Mouse (Mus musculus) lung, postnatal 10 days (tissue): ENCODE results near the gene Alyref2.
"Not testable (repeated sequence)": the region's sequence is repeated elsewhere in the genome, so short reads cannot be mapped to it uniquely, and the experiment has no call there.

ENCODE experiments used
- DNase-seq: peaks from one replicate; pipeline ENCODE4 v3.0.0; 2021

Alyref2 gene

DNA sequence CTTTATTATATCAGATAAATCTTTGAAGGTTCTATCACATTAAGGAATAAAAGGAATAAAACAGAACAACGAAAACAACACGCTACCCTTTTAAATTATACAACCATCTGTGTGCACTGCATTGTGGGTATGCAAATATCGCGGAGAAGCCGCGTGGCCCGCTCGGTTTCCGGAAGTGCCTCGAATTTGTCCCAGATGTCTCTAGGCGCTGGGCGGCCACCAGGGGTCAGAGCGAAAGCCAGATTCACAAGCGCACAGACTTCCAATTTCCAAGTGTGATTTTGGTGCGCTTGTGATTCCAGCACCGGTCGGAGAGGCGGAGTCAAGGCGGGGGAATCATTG lies at the start of gene Alyref2:
Gene Alyref2 (plus strand): TSS at position 229 of the 342 bp plus-strand sequence.
- peak; percentile 97 for DNase-seq

DNA sequence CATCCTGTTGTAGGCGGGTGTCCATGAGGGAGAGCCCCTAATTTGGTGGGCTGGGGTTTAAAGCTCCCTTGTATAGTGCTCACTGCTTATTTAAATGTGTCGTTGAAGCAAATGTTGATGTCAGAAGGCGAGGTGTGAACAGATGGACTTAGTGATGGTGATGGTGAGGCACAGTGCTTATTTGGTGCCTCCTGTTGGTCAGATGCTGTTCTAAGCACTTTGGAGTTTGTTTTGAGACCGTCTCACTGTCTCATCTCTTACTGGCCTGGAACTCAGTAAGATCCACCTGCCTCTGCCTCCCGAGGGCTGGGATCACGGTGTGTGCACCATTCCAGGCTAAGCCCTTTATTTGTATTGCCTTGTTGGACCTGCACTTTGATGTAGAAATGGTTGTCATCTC lies 48.4 kb upstream of the Alyref2 start:
- DNase-seq, result no peak

DNA sequence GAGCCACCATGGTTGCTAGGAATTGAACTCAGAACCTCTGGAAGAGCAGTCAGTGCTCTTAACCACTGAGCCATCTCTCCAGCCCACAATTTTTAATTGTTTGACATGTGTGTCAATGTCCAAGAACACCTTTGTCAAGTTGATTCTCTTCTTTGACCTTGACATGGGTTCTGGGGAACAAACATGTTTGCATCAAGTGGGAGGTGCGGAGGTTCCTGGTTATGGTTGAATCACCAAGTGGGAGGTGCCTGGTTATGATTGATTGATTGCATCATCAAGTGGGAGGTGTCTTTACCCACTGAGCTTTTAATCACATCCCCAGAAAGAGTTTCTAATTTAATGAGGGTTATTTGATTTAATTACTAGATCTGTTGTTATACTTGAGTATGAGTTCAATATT lies 45.7 kb upstream of the Alyref2 start:
- DNase-seq, result no peak

DNA sequence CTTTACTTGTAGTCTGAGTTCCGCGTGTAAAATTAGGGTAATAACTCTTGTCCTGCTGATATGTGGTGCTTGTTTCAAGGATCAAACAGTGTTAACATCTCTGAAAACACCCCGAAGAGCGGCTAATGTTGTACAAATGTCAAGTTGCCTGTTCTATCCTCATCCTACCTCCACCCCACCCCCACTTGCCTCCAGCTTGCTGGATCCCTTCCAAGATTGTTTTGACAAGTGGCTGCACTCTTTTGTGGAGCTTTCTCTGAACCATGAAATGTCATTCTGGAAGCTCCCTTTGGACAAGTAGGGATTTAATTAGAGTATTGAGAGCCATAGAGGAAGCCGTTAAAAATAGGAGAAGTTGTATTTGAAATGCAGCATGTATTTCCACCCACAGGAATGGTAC lies 43.5 kb upstream of the Alyref2 start:
- DNase-seq, result no peak

DNA sequence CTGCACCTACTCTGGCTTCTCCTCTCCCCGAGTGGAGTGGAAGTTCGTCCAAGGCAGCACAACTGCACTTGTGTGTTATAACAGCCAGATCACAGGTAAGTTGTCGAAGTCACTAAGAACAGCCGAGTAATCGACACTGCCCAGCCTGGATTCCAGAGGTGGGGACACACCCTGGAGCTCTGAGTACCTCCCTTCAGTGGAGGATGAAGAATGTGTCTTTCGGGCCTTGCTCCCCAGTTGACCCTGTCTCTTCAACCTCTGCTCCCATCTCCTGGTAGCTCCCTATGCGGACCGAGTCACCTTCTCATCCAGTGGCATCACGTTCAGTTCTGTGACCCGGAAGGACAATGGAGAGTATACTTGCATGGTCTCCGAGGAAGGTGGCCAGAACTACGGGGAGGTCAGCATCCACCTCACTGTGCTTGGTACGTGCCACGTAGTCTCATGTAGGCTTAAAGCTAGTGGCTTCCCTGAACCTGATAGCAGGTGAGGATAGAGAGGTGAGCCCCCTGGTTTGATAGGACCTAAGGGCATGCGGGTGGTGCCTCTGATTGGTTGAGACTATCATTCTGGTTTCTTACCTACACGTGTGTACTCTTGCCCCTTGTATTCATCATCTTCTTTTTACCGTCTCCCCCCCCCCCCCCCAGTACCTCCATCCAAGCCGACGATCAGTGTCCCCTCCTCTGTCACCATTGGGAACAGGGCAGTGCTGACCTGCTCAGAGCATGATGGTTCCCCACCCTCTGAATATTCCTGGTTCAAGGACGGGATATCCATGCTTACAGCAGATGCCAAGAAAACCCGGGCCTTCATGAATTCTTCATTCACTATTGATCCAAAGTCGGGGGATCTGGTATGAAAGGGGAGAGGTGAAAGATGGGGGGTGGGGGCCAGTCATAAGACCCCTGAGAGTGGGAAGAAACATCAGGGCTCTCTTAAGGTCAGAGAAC lies 42.5 kb upstream of the Alyref2 start:
- no peak for DNase-seq

DNA sequence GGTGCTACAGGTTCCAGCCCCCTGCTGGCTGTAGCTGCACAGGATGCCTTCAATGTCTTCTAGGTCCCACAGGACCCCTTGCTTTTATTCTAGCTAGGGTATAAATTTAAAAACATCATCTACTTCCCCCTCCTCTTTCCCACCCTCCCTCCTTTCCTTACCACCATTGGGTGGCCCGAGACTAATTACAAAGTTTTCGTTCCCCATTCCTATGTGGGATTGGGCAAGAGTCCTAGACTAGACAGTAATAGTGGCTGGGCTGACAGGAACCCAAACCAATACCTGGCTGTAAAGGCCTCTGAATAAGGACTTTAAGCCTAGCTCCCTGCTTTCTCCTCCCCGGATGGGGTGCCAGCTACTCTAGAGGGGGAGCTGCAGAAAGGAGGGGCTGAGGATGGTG lies 40.1 kb upstream of the Alyref2 start:
- DNase-seq, result no peak

DNA sequence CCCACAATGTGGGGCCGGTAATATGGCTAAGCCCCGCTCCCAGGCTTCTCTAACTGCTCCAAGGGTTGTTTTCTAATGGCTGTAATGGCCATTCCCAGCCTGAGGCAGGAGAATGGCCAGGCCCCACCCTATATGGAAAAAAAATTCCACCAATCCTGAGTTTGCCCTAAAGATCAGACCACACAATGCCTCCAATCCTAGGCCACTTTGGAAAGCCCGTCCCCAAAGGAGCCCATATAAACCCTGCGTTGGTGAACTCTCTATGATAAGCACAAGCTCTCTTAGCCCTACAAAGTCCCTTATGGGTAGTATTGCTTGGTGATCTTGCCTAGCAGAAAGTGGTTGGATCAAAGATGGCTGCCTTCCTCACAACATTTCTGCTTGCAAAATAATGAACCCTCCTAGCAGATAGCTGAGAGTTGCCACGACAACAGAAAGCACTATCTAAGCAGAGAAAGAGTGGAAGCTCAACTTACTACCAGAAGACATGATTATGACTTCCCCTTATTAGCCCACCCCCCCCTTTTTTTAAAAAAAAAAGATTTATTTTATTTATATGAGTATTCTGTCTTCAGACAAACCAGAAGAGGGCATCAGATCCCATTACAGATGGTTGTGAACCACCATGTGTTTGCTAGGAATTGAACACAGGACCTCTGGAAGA lies 37.4 kb upstream of the Alyref2 start:
- no peak for DNase-seq

DNA sequence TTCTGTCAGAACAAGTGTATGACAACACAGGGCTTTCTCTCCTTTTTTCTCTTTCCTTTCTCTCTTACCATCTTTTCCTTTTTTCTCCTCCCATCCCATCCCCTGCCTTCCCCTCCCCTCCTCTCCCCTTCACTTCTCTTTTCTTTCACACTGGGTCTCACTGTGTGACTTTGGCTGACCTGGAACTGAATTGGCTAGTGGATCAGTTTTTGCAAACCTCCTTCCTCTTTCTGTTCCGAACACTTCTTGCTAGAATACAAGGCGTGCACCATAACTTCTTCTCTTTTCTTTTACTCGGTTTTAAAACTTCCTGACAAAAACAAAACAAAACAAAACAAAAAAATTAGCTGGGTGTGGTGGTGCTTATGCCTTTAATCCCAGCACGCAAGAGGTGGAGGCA lies 36.7 kb upstream of the Alyref2 start:
- no peak for DNase-seq

DNA sequence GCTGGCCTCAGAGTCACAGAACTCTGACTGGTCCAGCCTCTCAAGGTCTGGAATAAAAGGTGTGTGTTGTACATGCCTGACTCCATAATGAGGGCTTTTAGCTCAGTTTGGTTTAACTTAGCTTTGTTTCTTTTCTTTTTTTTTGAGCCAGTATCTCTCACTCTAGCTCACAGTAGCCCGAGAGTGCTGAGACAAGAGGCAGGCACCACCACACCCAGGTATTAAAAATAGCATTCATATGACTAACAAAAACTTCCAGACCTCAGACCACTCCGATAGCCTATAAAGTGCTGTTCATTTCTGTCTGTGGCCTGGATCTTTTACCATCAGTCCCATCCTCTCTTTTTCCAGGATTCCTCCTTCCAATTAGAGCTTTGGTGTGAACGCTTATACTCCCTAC lies 33.6 kb upstream of the Alyref2 start:
- DNase-seq, result no peak

DNA sequence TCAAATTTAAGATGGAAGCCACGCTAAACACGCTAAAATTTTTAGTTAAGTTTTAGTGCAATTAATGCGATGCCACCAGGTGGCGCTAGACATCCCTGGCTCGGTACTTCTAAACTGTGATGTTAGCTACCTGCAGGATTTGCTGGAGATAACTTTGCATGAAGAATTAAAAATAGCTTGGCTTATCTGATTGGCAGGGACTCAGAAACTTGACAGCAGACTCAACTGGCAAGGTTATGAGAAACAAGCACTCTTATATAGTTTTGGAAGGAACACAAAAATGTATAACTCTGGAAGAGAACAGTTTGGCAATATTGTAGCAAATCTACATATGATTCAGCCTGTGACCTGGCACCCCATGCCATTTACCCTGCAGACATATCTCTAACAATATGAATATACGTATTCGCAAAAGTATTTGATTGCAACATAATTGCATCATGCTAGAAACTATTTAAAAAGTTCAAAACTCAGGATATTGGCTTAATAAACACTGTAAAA lies 32.9 kb upstream of the Alyref2 start:
- peak; percentile 73 for DNase-seq

DNA sequence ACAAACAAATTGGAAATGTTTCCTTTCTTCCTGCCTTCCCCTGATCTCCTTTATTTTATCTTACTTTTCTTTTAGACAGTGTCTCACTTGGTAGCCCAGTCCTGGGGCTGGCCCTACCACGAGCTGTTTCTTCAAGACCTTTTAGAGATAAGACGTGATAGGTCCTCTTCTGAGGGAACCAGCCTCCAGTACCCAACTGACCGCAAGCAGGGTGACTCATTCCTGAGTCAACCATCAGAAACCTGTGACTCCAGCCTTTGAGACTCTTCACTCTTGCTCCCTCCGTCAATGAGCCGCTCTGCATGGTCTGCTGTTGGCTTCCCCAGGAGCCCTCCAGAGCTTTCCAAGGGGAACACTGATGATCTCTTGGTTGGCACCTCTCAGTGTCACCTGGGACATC lies 32.4 kb upstream of the Alyref2 start:
- DNase-seq, result peak; percentile 29

DNA sequence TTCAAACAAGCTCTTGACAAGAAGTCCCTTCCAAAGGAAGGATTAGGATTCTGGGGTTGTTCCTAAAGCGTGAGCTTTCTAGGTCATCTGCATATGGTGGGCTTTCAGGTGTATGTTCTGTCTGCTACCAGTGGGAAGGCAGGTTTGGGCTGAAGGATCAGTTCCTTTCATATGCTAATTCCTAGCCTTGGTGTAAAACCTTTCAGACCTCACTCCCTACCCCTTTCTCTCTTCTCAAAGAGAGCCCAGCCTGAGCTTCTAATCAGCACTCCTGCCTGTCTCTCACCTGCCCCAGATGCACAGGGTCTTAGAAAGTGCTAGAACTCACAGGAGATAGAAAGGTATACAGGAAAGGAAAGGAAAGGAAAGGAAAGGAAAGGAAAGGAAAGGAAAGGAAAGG lies 31.8 kb upstream of the Alyref2 start:
- DNase-seq, result no peak

DNA sequence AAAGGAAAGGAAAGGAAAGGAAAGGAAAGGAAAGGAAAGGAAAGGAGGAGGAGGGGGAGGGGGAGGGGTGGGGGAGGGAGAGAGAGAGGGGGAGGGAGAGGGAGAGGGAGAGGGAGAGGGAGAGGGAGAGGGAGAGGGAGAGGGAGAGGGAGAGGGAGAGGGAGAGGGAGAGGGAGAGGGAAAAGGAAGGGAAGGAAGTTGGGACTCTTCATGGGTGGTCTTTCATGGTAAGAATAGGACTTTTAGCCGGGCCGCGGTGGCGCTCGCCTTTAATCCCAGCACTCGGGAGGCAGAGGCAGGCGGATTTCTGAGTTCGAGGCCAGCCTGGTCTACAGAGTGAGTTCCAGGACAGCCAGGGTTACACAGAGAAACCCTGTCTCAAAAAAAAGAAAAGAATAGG lies 31.3 kb upstream of the Alyref2 start:
- not testable (repeated sequence) for DNase-seq

DNA sequence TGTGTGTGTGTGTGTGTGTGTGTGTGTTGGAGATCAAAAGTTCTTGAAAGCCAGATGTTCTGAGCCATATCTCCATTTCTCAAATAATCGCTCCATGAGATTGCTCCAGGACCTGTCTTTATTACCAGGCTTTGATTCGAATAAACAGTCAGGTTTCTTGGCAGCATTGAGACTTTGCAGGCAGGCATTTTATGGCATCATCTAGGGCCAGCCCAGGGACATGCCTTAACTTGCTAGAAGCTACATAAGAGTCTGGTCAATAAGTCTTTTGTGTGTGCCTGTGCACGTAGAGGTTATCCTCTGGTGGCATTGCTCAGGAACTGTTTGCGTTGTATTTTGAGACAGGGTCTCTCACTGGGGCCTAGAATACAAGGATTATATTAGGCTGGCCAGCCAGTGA lies 29.8 kb upstream of the Alyref2 start:
- no peak for DNase-seq

DNA sequence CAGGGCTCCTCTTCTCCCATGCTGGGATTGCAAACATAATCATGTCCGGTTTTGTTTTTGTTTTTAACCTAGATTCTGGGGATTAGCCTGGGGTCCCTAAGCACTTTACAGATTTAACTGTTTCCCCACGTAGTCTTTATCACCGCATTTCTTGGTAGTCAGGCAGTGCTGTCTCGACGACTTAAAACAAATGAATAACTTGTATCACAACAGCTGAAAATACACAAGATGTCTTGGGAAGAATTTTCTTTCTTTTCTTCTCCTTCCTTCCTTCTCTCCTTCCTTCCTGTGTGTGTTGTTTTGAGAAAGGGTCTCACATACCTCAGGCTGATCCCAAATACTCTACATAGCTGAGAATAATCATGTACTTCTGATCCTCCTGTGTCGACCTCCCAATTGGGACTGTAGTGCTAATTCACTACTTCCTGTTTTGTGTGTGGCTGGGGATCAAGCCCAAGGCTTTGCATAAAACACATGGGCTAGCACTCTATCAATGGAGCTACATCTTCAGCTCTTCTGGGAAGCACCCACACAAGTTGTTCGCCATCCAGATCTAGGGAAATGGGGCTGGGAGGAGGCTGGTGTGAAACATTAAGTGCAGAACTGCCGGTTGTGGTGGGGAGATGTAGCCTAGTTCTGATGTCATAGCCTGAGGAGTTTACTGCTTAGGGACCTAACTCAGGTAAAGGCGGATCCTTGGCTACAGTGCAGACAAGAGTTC lies 29.2 kb upstream of the Alyref2 start:
- DNase-seq, result no peak

DNA sequence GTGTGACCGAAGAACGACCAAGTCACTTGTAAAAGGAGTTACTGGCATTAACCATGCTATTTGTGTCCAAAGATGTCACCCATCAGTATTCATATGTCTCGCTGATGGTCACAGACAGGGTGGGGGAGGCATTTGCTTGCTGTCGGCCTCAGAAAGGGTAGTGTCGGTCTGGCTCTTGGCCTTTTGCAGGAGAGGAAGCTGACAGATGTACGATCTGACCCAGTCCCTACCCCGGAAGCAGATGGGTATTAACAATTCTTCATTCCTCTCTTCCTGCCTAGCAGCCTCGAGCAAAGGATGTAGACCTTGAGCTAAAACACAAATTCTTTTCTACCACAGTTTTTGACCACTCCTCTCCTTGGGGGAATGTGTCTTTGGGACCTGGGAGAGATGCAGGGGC lies 26.2 kb upstream of the Alyref2 start:
- no peak for DNase-seq

DNA sequence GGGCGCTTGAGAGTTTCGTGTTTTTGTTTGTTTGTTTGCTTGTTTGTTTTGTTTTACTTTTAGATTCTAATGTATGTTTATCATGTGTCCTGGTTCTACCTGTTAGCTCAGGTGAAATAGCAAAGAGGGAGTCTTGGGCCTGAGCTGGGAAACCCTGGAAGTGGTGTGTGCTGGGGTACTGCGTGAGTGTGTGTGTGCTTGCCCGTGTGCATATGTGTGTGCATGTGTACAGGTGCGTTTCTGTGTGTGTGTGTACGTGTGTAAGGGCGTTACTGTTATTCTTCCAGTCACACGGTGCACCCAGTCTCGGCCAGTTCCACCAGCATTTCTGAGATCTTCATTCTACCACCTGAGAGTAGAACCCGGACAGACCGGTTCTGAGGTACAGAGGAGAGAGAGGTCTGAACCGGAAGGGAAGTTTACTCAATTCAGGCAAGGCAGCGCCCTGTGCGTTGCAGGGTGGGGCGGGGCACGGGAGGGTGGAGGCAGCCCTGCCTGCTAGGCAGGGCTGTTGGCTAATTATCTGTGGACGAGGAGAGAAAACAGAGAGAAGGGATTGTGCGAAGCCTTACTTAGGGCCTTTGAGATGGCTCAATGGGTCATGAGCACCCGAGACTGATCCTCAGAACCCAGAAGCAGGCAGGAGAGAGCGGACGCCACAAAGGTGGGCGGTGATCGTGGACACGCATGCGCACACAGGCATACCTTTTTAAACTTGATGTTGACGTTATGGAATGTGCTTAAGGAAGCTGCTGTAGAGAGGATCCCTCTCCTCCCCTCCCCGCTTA lies 25.3 kb upstream of the Alyref2 start:
- DNase-seq, result peak; percentile 53

DNA sequence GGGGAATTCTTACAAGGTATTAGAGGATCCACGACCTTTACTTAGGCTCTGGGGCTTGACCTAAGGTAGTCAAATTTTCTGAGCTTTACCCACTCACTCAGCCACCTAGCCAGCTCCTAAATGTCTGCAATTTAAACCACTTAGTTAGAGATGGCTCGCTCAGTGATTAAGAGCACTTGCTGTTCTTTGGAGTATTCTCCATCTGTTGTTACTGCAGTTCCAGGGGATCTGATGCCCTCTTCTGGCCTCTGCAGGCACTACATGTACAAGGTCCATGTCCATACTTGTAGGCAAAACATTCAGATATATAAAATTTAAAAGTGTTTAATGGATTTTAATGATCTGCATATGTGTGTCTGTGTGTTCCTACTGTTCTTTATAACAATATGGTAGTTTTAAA lies 24.3 kb upstream of the Alyref2 start:
- DNase-seq, result peak; percentile 84

DNA sequence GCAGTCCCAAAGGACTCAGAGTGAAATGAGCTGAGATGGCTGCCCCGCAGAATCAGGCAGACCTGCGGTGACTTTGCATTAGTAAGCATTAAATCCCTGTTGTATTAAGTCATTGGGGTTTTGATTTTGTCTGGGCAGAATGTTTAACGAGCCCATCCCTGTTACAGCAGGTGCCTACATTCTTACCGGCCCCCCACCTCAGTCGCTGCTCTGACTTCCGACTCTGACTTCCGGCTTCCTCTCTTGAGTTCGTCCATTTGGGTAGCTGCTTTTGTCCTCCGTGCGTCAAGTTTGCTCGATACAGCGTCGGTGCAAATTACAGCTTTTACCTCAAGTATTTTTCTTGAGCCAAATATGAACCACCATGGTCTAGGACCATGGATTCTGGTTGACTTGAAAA lies 9.0 kb upstream of the Alyref2 start:
- DNase-seq, result no peak

DNA sequence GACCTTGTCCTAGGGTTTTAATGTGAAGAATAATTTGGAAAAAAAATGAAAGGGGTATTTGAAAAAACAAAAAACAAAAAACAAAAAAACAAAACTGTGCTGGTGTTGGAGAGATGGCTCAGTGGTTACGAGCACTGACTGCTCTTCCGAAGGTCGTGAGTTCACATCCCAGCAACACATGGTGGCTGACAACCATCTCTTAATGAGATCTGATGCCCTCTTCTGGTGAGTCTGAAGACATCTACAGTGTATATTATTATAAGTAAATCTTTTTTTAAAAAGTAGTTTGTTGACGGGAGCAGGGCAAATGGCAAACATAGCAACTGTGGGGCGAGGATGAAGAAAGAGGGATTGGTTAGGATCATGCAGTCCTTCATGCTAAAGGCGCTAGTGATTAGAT lies 7.9 kb upstream of the Alyref2 start:
- no peak for DNase-seq

DNA sequence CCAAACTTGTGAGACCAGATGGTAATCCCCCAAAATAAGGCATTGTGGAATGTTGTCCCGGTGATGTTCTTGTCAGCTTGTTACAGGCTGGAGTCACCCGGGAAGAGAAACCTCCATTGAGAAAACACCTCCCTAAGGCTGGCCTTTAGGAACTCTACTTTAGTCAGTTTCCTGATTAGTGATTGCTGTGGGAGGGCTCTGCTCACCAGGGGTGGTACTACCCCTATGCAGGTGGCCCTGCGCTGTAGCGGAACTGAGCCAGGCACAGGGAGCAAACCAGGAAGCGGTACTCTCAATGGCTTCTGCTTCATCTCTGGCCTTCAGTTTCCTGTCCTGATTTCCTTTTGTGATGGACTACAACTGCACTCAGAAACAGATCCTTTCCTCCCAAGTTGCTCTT lies 3.4 kb upstream of the Alyref2 start:
- DNase-seq, result no peak

DNA sequence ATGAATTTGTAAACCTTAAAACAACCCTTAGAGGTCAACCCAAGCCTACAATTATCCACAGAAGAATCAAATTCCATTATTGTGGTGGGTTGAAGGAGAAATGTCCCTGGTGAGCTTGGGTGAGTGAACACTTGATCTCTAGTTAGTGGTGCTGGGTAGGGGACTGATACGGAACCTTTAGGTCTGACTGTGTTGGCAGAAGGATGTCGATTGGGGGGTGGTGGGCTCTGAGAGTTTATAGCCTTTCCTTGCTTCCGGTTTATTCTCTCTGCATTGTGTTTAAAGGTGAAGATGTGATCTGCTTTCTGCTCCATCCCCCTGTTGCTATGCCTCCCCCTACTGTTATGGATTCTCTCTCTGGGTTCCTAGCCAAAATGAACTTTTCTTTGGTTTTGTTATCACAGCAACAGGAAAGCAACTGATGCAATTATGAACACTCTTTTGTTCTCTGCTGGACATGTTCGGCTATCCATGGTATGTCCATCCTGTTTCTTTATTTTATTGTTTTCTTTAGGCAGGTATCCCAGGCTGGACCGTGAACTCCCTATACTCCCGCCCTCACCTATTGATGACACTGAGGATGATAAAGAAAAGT lies 2.2 kb upstream of the Alyref2 start:
- DNase-seq, result no peak
